Mouse (Mus musculus) heart, adult 2 months (tissue): Measurements from ENCODE around the gene Fbln7. TPM values are rescaled to one million over a fixed set of nuclear protein-coding genes. Genes with fewer than 3 reads are reported as not detected.

Source experiments
- DNase-seq, 2 experiments: peaks; one replicate each; pipeline ENCODE4 v3.0.0; 2021
- H3K27ac ChIP-seq: fragments of 200-600 bp; 2 replicates; pipeline ENCODE4 v1.8.1; 2022
- H3K27me3 ChIP-seq: fragments of 200-500 bp; 2 replicates; pipeline ENCODE4 v1.6.1; 2012; ENCODE audit warnings: mild to moderate bottlenecking, low read length, inconsistent platforms, mixed read lengths; ENCODE audit not compliant: control insufficient read depth, insufficient read depth
- H3K36me3 ChIP-seq: fragments of 200-500 bp; 2 replicates; pipeline ENCODE4 v1.6.1; 2012; ENCODE audit warnings: low read length, inconsistent platforms; ENCODE audit not compliant: control insufficient read depth, insufficient read depth
- H3K4me1 ChIP-seq: fragments of 200-500 bp; 2 replicates; pipeline ENCODE4 v1.6.1; 2011; ENCODE audit warnings: low read length; ENCODE audit not compliant: control insufficient read depth, insufficient read depth
- H3K4me3 ChIP-seq: fragments of 200-600 bp; 2 replicates; pipeline ENCODE4 v1.8.1; 2022
- H3K79me2 ChIP-seq: fragments of 200-500 bp; replicated peaks from 2 replicates; pipeline ENCODE4 v1.6.1; 2012; ENCODE audit warnings: mild to moderate bottlenecking, inconsistent platforms, low read length, moderate library complexity, mixed read lengths; ENCODE audit not compliant: control insufficient read depth, insufficient read depth
- H3K9ac ChIP-seq: fragments of 200-500 bp; 2 replicates; pipeline ENCODE4 v1.6.1; 2012; ENCODE audit warnings: low read depth, mild to moderate bottlenecking, control low read depth, inconsistent platforms, low read length, mixed read lengths
- CTCF ChIP-seq: fragments of 200-600 bp; IDR thresholded peaks from 2 replicates; pipeline ENCODE4 v1.8.1; 2022; ENCODE audit warnings: antibody characterized with exemption, mild to moderate bottlenecking, moderate library complexity
- EP300 ChIP-seq: fragments of 200-500 bp; IDR thresholded peaks from 2 replicates; pipeline ENCODE4 v1.6.1; 2011; ENCODE audit warnings: low read depth, low read length, control low read depth; ENCODE audit not compliant: insufficient read depth
- POLR2A ChIP-seq: fragments of 200-500 bp; IDR thresholded peaks from 2 replicates; pipeline ENCODE4 v1.6.1; 2011; ENCODE audit warnings: mild to moderate bottlenecking, low read depth, low read length, control low read depth; ENCODE audit not compliant: insufficient read depth
- WGBS: fragments of 180-500 bp; shearing (Covaris S2); methylation state at CpG from one replicate; pipeline ENCODE4 v1.1.7; 2018; 5-methylcytosine and 5-hydroxymethylcytosine counted together
- intact Hi-C: fragments of 180-260 bp; cut with DNase I; formaldehyde crosslinking; loops from one replicate; pipeline ENCODE4 v1.15.1; 2025
- polyA plus RNA-seq: library from polyadenylated mRNA; depleted of rRNA; stranded (reverse); fragments of >200 nt; gene quantifications from 2 replicates; pipeline ENCODE4 v1.2.3, GENCODE M21; 2012
- total RNA-seq, 2 experiments: library from RNA; stranded (reverse); gene quantifications; 2 replicates each; pipeline ENCODE4 v1.2.3; 2021

The Fbln7 gene
- total and polyA plus RNA-seq, 3 experiments: 0.50 to 0.61 (median 0.61) TPM

DNA sequence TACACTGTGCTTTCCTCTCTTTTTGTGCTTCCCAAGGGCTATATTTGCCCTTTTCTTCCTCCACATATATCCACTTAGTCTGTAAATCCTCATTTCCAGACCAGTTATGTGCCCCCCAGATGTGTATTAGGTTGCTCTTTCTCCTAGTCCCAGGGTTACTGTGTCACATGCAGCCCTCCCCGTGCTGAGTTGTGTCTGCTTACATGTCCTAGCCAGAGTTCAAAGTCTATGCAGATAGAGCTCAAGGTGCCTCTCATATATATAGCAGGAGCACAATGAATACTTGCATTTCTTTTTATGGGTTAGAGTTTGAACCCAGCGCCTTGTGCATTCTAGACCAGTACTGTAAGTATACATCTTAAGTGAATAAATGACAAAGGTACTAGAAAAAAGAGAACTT lies 29.3 kb upstream of the Fbln7 start:
- no peak for DNase-seq
- Histone ChIP-seq H3K4me1 (no peaks in the 10 kb centered on the region), H3K4me3 (no peak overlapping the region), H3K79me2 (no peaks in the 10 kb centered on the region; the same call in 1 of the 2 replicates), H3K36me3 (peaks cover 5% of the 10 kb centered on the region; the same call in 1 of the 2 replicates), H3K9ac (no peak overlapping the region), H3K27ac (no peak overlapping the region), H3K27me3 (no peaks in the 10 kb centered on the region)
- no peak for TF ChIP-seq POLR2A
- TF ChIP-seq CTCF: no peak
- no peak for TF ChIP-seq EP300
- 99% methylated on average over 2 of the region's 2 CpGs for WGBS
- intact Hi-C loops: no loop called here

DNA sequence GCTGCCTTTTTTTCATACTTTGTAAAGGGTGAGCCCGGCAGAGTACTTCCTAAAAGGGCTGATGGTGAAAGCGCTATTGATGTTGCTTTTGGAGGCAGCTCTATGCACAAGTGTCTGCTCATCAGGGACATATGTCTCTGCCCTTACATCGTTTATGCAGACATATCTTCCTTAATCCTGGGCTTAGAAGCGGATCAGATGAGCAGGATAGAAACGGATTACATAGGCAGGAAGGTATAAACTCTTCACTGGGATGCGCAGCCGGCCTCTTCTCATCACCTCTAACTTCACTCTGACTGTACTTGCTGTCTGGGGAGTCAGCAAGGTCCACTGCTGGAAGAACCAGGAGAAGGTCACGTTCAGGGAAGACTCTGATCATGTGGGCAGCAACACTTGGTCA lies 25.2 kb upstream of the Fbln7 start:
- no peak overlapping the region for H3K27ac ChIP-seq
- intact Hi-C loops: no loop called here

DNA sequence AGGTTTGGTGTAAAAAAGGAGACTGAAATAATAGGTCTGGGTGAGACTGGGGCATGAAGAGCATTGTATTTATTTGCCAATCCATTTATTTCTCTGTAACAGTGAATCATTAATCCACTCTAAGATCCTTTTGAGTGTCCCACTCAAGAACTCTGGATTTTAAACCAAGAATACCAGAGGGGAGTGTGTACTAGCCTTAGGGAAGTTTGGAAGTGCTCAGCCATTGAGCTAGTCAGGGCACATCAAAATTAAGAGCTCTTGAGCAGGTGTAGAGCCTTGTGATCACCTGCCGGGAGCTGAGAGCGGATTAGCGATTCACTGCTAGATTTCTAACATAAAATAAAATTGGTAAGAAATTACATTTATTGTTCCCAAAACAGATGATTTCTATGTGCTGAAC lies 24.2 kb upstream of the Fbln7 start:
- over 99% methylated on average over 3 of the region's 3 CpGs for WGBS
- Histone ChIP-seq H3K4me1 (no peaks in the 10 kb centered on the region), H3K4me3 (no peak overlapping the region), H3K79me2 (no peaks in the 10 kb centered on the region), H3K27me3 (no peaks in the 10 kb centered on the region), H3K27ac (no peak overlapping the region), H3K36me3 (peaks cover 3% of the 10 kb centered on the region; the same call in 1 of the 2 replicates), H3K9ac (no peak overlapping the region)
- intact Hi-C loops: no loop called here
- TF ChIP-seq POLR2A (no peak), EP300 (no peak), CTCF (no peak)
- no peak for DNase-seq

More for the DNA sequence above, 25.2 kb upstream of the Fbln7 start:
- no peak for DNase-seq
- H3K9ac ChIP-seq: no peak overlapping the region
- TF ChIP-seq CTCF: no peak
- no peak for TF ChIP-seq EP300
- TF ChIP-seq POLR2A: no peak
- H3K27me3 ChIP-seq: no peaks in the 10 kb centered on the region
- no peaks in the 10 kb centered on the region for H3K79me2 ChIP-seq
- peaks cover 5% of the 10 kb centered on the region; the same call in 1 of the 2 replicates for H3K36me3 ChIP-seq
- H3K4me3 ChIP-seq: no peak overlapping the region
- WGBS: 91% methylated on average over 8 of the region's 8 CpGs
- H3K4me1 ChIP-seq: no peaks in the 10 kb centered on the region

DNA sequence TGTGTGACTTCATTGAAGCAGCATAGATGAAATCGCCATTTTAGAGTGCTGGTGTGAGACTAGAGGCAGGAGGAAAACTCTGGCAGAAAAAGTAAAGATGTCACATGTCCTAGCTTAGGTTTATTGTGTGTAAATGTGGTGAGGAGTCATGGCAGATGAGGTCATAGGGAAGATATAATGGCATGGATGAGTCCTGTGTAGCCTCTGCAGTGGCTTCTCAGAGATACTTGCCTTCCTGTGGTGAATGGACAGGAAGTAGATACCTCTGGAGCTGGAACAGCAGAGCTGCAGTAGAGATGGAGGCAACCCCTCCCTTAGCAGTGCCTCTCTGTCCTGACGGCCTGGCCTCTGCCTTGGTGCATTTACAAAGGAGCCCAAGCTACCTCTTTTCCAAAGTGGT lies 23.3 kb upstream of the Fbln7 start:
- Histone ChIP-seq H3K4me1 (no peaks in the 10 kb centered on the region), H3K4me3 (no peak overlapping the region), H3K79me2 (no peaks in the 10 kb centered on the region), H3K9ac (no peak overlapping the region), H3K27ac (no peak overlapping the region), H3K27me3 (no peaks in the 10 kb centered on the region), H3K36me3 (peaks cover under 1% of the 10 kb centered on the region; the same call in 1 of the 2 replicates)
- DNase-seq: no peak
- TF ChIP-seq EP300 (no peak), CTCF (no peak), POLR2A (no peak)
- intact Hi-C loops: no loop called here
- 66% methylated on average over 2 of the region's 2 CpGs for WGBS

DNA sequence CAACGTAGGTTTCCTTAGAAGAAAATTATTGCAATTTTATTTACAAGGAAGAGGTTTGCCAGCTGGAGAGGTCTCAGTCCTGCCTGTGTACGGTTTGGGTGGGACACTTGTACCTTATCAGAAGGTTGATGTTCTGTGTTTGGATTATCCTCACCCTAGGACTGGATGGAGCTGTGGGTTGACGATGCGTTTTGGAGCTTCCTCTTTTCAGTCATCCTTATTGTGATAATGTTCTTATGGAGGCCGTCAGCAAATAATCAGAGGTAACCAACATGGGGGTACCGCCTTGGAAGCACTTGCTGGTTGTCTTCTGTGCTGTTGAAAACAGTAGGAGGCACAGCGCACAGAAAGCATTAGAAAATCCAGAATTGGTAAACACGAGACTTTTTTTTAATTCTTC lies 20.3 kb upstream of the Fbln7 start:
- Histone ChIP-seq H3K27me3 (no peaks in the 10 kb centered on the region), H3K36me3 (no peaks in the 10 kb centered on the region; the same call in 1 of the 2 replicates), H3K4me1 (no peaks in the 10 kb centered on the region), H3K4me3 (no peak overlapping the region), H3K9ac (no peak overlapping the region), H3K79me2 (no peaks in the 10 kb centered on the region), H3K27ac (no peak overlapping the region)
- TF ChIP-seq EP300: no peak
- TF ChIP-seq CTCF: no peak
- TF ChIP-seq POLR2A: no peak
- intact Hi-C loops: no loop called here
- 80% methylated on average over 8 of the region's 8 CpGs for WGBS
- DNase-seq: no peak

DNA sequence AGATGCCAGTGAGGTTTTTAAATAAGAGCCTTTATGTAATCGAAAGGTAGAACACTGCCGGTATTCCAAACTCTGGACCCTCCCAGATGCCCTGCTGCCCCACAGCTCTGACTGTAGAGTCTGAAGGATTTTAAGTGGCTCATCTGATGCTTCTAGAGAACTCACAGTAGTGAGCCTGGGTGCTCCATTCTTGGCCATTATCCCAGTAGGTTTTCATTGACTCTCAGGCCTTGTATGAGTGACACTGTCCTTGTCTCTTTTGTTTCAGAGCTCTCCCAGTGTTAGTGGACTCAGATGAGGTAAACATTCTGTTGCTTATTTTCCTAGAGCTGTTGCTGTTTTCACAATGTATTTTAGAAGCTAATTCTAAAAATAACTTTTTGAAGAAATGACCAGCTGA lies 12.7 kb upstream of the Fbln7 start:
- Histone ChIP-seq H3K4me1 (no peaks in the 10 kb centered on the region), H3K36me3 (no peaks in the 10 kb centered on the region; the same call in 1 of the 2 replicates), H3K4me3 (no peak overlapping the region), H3K9ac (no peak overlapping the region), H3K79me2 (no peaks in the 10 kb centered on the region), H3K27ac (no peak overlapping the region), H3K27me3 (no peaks in the 10 kb centered on the region)
- no peak for DNase-seq
- WGBS: 79% methylated on average over 2 of the region's 2 CpGs
- TF ChIP-seq EP300: no peak
- TF ChIP-seq POLR2A: no peak
- no peak for TF ChIP-seq CTCF
- intact Hi-C loops: no loop called here
